Mouse (Mus musculus) CH12.LX (cell line): Measurements from ENCODE around the gene Tex29.

Experiments used
- JUND ChIP-seq: conservative IDR thresholded peaks from 2 replicates; pipeline ENCODE4 v1.6.1; 2011; ENCODE audit warnings: low read depth, low read length, improper control_type of control experiment
- MEF2A ChIP-seq: IDR thresholded peaks from 2 replicates; pipeline ENCODE4 v1.6.1; 2014; ENCODE audit warnings: low read depth, mild to moderate bottlenecking, inconsistent platforms, low read length, improper control_type of control experiment, borderline replicate concordance
- MYC ChIP-seq: IDR thresholded peaks from 2 replicates; pipeline ENCODE4 v1.6.1; 2011; ENCODE audit warnings: low read depth, mild to moderate bottlenecking, improper control_type of control experiment, low read length
- POLR2A ChIP-seq: IDR thresholded peaks from 2 replicates; pipeline ENCODE4 v1.6.1; 2011; ENCODE audit warnings: low read depth, mild to moderate bottlenecking, improper control_type of control experiment, low read length

DNA sequence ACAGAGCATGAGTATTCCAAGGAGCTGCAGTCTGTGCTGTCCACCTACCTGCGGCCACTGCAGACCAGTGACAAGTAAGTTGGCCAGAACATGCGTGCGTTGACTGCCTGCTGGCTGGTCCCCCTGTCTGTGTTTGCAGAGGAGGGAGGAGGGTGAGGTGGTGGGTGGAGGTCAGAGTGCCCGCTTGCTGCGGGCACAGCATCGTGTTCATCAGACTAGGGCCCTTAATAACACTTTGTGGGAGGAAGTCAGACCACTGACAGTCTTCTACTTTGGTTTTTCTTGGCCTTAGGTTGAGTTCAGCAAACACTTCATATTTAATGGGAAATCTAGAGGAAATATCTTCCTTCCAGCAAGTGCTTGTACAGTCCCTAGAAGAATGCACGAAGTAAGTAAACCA, 39.8 kb upstream of the Tex29 start:
- TF ChIP-seq JUND (no peak), POLR2A (no peak), MYC (no peak), MEF2A (no peak)
